Mouse (Mus musculus) layer of hippocampus, adult 9-11 months (tissue): ENCODE results near the gene Lysmd4.

Experiments
- DNase-seq: peaks from one replicate; pipeline ENCODE4 v3.0.0; 2022

The Lysmd4 gene

GRCm38 (mm10) chr7:67222220-67222862 is at the start of gene Lysmd4:
Gene Lysmd4 (plus strand): TSS chr7:67222544.
- DNase-seq: peak; percentile 96

DNA sequence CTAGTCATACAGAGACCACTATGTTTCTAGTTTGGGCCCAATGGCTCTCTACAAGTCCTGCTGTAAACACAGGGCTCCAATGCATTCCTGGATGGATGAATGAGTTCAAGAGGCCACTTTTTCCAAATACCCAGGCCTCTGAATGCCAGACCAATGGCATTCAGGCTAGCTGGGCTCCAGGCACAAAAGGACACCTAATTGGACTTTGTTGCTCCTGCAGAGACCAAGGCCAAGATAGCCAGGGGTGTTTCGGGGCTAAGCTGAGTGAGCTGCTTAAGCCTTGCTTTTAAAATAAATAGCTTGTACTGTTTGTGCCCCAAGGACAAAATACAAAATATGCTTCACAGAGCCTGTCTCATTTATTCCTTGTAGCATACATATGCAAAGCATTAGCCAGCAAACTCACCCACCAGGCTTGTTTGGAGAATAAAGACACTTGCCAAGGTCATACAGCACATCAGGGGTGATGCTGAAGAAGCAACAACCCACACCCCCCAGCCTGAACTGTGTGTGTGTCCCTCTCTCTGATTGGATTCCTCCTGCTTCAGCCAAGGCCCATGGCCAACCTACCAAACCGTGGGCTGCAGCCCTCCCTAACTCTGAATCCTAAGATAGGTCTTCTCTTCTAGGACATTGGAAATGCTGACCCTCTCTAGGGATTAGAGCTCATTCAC is 48.7 kb upstream of the Lysmd4 start:
- DNase-seq: no peak

- no peak for DNase-seq
Measured at GRCm38 (mm10) chr7:67183786-67184185, 38.6 kb upstream of the Lysmd4 start.

DNA sequence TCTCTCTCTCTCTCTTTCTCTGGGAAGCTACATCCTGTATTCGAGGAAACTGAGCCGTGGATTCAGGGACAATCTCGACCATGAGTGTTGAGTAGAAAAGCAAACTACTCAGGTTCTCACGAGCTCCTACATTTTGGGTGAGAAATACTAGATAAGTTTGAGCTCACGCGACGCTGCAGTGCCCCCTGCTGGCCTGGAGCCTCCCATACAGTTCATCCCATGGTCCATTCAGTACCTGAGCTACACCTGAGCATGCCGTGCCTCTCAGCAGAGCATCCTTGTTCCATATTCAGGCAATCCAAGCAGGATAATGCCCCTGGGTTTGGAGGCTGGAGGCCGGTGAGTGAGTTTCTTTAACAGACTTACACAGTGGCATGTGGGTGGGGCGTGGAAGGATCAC is 22.9 kb upstream of the Lysmd4 start:
- DNase-seq: no peak

DNA sequence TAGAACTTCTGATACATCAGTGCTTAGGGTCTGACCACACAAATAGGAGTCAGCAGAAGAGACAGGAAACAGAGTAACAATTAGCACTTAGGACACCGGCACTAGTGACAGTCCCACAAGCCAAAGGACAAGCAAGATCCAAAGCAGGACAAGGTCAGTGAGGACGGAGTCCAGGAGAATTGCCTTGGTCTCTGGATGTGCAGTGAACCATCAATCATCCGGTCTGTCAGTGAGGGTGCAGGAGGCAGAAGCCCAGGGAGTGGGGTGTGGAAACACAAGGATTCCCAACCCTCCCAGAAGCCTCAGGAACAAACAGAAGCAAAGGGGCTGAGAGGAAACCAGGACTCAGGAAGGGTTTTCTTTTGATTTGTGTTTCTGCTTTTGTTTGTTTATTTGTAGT is 18.7 kb upstream of the Lysmd4 start:
- DNase-seq: no peak

GRCm38 (mm10) chr7:67205734-67206425 is 16.5 kb upstream of the Lysmd4 start:
- DNase-seq: no peak

DNA sequence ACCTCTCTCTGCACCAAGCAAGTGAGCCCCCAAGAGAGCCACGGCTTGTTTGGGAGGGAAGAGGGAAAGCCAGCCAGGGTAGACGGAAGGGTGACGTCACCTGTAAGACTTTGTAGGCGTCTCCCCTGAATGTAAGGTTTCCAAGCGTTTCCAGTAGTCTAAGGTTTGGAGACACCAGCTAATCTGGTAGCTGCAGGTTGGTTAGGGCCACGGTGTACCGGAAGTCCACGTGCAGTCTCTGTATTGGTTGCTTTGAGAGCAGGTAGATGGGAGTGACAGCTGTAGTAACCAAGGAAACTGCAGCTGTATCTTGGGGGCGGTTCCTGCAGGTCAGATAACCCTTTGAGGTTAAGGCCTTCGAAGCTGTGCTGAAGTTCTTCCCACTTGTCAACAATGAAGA is 15.8 kb upstream of the Lysmd4 start:
- no peak for DNase-seq

GRCm38 (mm10) chr7:67207701-67208100 is 14.6 kb upstream of the Lysmd4 start:
- DNase-seq: no peak

DNA sequence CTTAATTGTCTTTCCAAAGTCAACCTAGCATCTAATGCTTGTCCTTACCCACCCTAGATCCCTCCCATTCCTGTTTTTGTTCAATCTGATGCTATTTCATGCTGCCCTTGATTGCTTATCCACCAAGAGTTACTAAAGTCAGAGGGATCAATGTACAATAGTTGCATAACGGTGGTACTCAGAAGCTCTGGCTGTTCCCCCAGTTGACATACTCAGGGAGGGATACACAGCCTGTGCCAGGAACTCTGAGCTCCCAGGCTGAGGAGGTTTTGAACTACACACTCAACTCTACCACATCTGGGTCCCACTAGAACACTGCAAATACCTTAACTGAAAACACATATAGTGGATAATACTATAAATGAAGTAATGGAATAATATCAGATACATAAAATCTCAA is 14.0 kb upstream of the Lysmd4 start:
- DNase-seq: no peak

GRCm38 (mm10) chr7:67210004-67210833 is 12.1 kb upstream of the Lysmd4 start:
- DNase-seq: no peak

DNA sequence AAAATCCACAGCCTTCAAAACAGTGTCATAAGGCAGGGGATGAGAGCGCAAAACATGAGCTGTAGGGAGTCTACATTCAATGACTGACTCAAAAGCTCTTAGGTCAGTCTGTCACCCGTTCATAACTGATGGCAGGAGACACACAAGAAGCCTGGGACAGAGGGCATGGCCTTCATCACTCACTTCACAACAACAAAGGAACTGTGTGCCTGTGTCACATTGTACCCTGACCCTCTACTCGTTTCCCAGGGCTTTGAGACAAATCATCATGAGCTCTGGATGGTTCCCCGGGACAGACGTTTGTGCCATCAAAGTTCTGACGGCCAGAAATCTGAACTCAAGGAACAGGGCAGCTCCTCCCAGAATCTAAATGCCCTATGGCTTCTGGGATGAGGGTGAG is 11.0 kb upstream of the Lysmd4 start:
- no peak for DNase-seq

DNA sequence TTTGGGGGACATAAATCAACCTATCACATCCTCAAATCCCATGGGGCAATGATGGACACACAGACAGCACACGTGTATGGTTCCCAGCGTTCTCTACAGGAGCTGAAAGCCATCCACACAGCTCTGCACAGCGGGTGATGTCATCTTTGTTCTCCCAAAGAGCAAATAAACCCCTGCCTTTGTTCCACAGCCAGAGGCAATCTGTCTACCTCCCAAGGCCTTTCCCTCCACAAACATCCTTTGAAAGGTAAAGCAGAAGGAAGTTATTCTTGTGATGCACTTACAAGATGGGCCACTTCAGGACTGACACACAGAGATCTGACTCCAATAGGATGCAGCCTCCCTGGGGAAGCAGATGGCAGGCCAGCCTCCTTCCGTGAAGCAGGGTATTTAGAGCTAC is 10.4 kb upstream of the Lysmd4 start:
- no peak for DNase-seq

- DNase-seq: no peak
Measured at GRCm38 (mm10) chr7:67213589-67213988, 8.8 kb upstream of the Lysmd4 start.

DNA sequence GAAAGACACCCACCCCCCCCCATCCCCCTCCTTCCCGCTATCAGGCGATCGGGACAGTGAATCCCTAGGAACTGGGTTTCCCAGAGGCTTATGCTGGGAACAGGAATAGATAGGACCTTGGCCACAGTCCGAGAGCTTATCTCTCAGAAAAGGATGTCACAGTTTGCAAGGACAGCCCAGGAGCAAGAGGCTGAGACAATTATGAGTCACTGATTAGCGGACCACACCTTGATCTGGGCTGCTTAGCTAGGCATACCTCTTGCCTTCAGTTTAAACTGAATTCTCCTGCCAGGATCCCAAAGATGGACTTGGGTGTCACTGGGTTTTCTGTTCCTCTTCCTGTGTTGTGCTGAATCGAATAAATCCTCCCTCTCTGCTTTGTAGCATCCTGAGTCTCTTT is 6.0 kb upstream of the Lysmd4 start:
- DNase-seq: no peak

GRCm38 (mm10) chr7:67217025-67217424 is 5.3 kb upstream of the Lysmd4 start:
- DNase-seq: no peak

- no peak for DNase-seq
Measured at GRCm38 (mm10) chr7:67225943-67226625, 3.7 kb downstream of the Lysmd4 start.

- DNase-seq: no peak
Measured at GRCm38 (mm10) chr7:67227538-67227937, 5.2 kb downstream of the Lysmd4 start.

GRCm38 (mm10) chr7:67228390-67228789 is 6.0 kb downstream of the Lysmd4 start:
- DNase-seq: no peak

- DNase-seq: no peak
Measured at GRCm38 (mm10) chr7:67228891-67229602, 6.7 kb downstream of the Lysmd4 start.

- DNase-seq: no peak
Measured at GRCm38 (mm10) chr7:67229701-67230100, 7.4 kb downstream of the Lysmd4 start.

GRCm38 (mm10) chr7:67230221-67230620 is 7.9 kb downstream of the Lysmd4 start:
- DNase-seq: no peak

- no peak for DNase-seq
Measured at GRCm38 (mm10) chr7:67230640-67231140, 8.3 kb downstream of the Lysmd4 start.
